Mouse (Mus musculus) liver, embryonic 14.5 days (tissue): ENCODE results near the gene Cep63. TPM values are rescaled to one million over a fixed set of nuclear protein-coding genes. Genes with fewer than 3 reads are reported as not detected.

Experiments
- ATAC-seq: fragments of 200-750 bp; cut with Nextera tagmentation; 2 replicates; pipeline ENCODE4 v1.8.0; 2017; ENCODE audit warnings: moderate number of reproducible peaks, mild to moderate bottlenecking, moderate library complexity; ENCODE audit not compliant: insufficient read depth
- DNase-seq, 3 experiments: peaks; one replicate each; pipeline ENCODE4 v3.0.0-alpha.2; 2012 to 2013; ENCODE audit warnings: low read depth in 3 of 3, low spot score in 3 of 3
- H3K27ac ChIP-seq: fragments of 300-500 bp; sonication (generic); 2 replicates; pipeline ENCODE4 v1.5.1; 2014; ENCODE audit warnings: moderate library complexity, mild to moderate bottlenecking, control low read depth, inconsistent platforms
- H3K27me3 ChIP-seq: fragments of 300-500 bp; sonication (generic); 2 replicates; pipeline ENCODE4 v1.6.1; 2014; ENCODE audit warnings: mild to moderate bottlenecking, low read length, moderate library complexity; ENCODE audit not compliant: control insufficient read depth, insufficient read depth
- H3K36me3 ChIP-seq: fragments of 300-500 bp; sonication (generic); replicated peaks from 2 replicates; pipeline ENCODE4 v1.6.1; 2014; ENCODE audit warnings: low read depth; ENCODE audit not compliant: control insufficient read depth, insufficient read depth
- H3K4me1 ChIP-seq, 2 experiments: fragments of 200-500 bp in 1 of 2; fragments of 300-500 bp in 1 of 2; sonication (generic) in 1 of 2; replicated peaks; 2 replicates each; pipeline ENCODE4 v1.6.1; 2012 to 2014; ENCODE audit warnings: antibody characterized with exemption in 1 of 2, inconsistent platforms in 1 of 2, low read length in 1 of 2; ENCODE audit not compliant: control insufficient read depth in 2 of 2, insufficient read depth in 2 of 2
- H3K4me2 ChIP-seq: fragments of 300-500 bp; sonication (generic); 2 replicates; pipeline ENCODE4 v1.6.1; 2014; ENCODE audit warnings: low read depth, mild to moderate bottlenecking, control low read depth, moderate library complexity
- H3K4me3 ChIP-seq, 2 experiments: fragments of 200-500 bp in 1 of 2; fragments of 300-500 bp in 1 of 2; sonication (generic) in 1 of 2; 2 replicates each; pipeline ENCODE4 v1.5.1; 2012 to 2014; ENCODE audit warnings: low read depth in 2 of 2, low read length in 2 of 2, mild to moderate bottlenecking in 2 of 2, control low read depth in 1 of 2, inconsistent platforms in 1 of 2, moderate library complexity in 1 of 2; ENCODE audit not compliant: insufficient read depth in 1 of 2
- H3K9ac ChIP-seq: fragments of 300-500 bp; sonication (generic); replicated peaks from 2 replicates; pipeline ENCODE4 v1.6.1; 2014; ENCODE audit warnings: mild to moderate bottlenecking, control low read depth, moderate library complexity
- H3K9me3 ChIP-seq: fragments of 300-500 bp; sonication (generic); 2 replicates; pipeline ENCODE4 v1.6.1; 2016; ENCODE audit warnings: low read length, mixed read lengths; ENCODE audit not compliant: control insufficient read depth
- CTCF ChIP-seq: IDR thresholded peaks from 2 replicates; pipeline ENCODE4 v1.5.1; 2016; ENCODE audit warnings: antibody characterized with exemption, low read depth, control low read depth
- EP300 ChIP-seq: IDR thresholded peaks from 2 replicates; pipeline ENCODE4 v1.6.1; 2016; ENCODE audit warnings: antibody characterized with exemption, low read depth
- WGBS: fragments of 180-500 bp; shearing (Covaris S2); extraction: QIAGEN DNeasy Blood & Tissue Kit; methylation state at CpG from one replicate; pipeline ENCODE4 v1.1.7; 2014; ENCODE audit not compliant: insufficient replicate concordance; 5-methylcytosine and 5-hydroxymethylcytosine counted together
- polyA plus RNA-seq, 2 experiments: library from polyadenylated mRNA; depleted of rRNA in 1 of 2; stranded (reverse) in 1 of 2; unstranded in 1 of 2; fragments of >200 nt; fragmentation: Nextera tagmentation in 1 of 2; extraction: Ambion mirVana in 1 of 2; gene quantifications; 2 replicates each; pipeline versions ENCODE4 v1.2.1 to v1.2.3; 2012 to 2014

The Cep63 gene
- polyA plus RNA-seq, 2 experiments, result 5.7 to 16.7 TPM

GRCm38 (mm10) chr9:102539699-102540098 is 86.6 kb downstream of the Cep63 start:
- Histone ChIP-seq H3K27me3 (no peaks in the 10 kb centered on the region; the same call in 1 of the 2 replicates), H3K4me1 (no peaks in the 10 kb centered on the region), H3K36me3 (no peaks in the 10 kb centered on the region), H3K27ac (no peak overlapping the region), H3K9ac (no peak overlapping the region), H3K4me3 (no peak overlapping the region), H3K4me2 (no peak overlapping the region), H3K9me3 (no peaks in the 10 kb centered on the region)
- WGBS, result 12% methylated on average over 7 of the region's 7 CpGs
- no peak for DNase-seq
- ATAC-seq, result no peak
- TF ChIP-seq EP300, result no peak
- no peak for TF ChIP-seq CTCF

- Histone ChIP-seq H3K4me2 (no peak overlapping the region), H3K27ac (no peak overlapping the region), H3K4me3 (no peak overlapping the region), H3K9me3 (no peaks in the 10 kb centered on the region), H3K4me1 (no peaks in the 10 kb centered on the region), H3K27me3 (no peaks in the 10 kb centered on the region), H3K36me3 (no peaks in the 10 kb centered on the region), H3K9ac (no peak overlapping the region)
- ATAC-seq, result no peak
- WGBS, result 67% methylated on average over 4 of the region's 4 CpGs
- no peak for TF ChIP-seq EP300
- no peak for TF ChIP-seq CTCF
- no peak for DNase-seq
Observed at GRCm38 (mm10) chr9:102536968-102537367, 89.4 kb downstream of the Cep63 start.

Other genes with a start within 250 kb of the Cep63 start
- gene Ky, start 120.8 kb downstream of the Cep63 start, polyA plus RNA-seq (2012; rRNA removed), result 0.01 TPM in 1 of 2 replicates, not detected in the other
- not detected in 2 replicates for gene Ky, start 120.8 kb downstream of the Cep63 start, polyA plus RNA-seq (2014; fragmentation: Nextera tagmentation; extraction: Ambion mirVana)
- gene Anapc13, start 238 bp downstream of the Cep63 start, polyA plus RNA-seq (2012; rRNA removed), result 39.9 and 89.7 TPM in 2 replicates
- 99.9 and 102 TPM in 2 replicates for gene Anapc13, start 238 bp downstream of the Cep63 start, polyA plus RNA-seq (2014; fragmentation: Nextera tagmentation; extraction: Ambion mirVana)
- 2.1 and 2.6 TPM in 2 replicates for gene Amotl2, start 90.1 kb upstream of the Cep63 start, polyA plus RNA-seq (2012; rRNA removed)
- 2.5 and 3.0 TPM in 2 replicates for gene Amotl2, start 90.1 kb upstream of the Cep63 start, polyA plus RNA-seq (2014; fragmentation: Nextera tagmentation; extraction: Ambion mirVana)
- gene Ryk, start 208.4 kb upstream of the Cep63 start, polyA plus RNA-seq (2012; rRNA removed), result 8.0 and 10.8 TPM in 2 replicates
- 4.9 and 6.0 TPM in 2 replicates for gene Ryk, start 208.4 kb upstream of the Cep63 start, polyA plus RNA-seq (2014; fragmentation: Nextera tagmentation; extraction: Ambion mirVana)